In the genomic region with DNA sequence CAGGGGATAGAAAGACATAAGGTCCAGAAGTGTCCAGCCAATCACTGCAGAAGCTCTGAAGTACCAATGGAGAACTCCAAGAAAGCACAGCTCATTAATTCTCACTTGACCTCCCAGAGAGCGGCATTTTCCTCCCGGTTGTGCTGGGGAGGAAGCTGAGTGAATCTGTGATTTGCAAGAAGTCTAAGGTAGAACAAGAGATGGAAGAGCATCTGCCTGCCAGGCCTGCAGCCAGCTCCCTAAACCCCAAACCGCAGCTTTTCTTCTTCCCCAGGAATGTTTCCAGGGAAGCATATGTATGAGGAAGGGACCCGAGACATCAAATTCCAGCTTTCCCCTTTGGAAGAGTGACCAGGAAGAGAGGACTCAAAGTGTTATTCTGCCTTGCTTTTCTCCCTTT, we compare ENCODE assay signal across 10 mouse cellular contexts. TPM values are rescaled to one million over a fixed set of nuclear protein-coding genes. Genes with fewer than 3 reads are reported as not detected.
DNase-seq lines count a peak whose midpoint lies in the region; ATAC-seq and TF ChIP-seq lines count a peak whose summit lies in the region.
"Had no signal": no experiment of that assay in that cellular context is flagged by ENCODE, and none has a peak within 500 bp of the region (broad histone marks: within the 10 kb centered on the region; RNA-seq: fewer than 3 reads in every experiment).

No protein-coding gene starts in this region.

- H3K36me3 ChIP-seq in heart, embryonic 14.5 days (ENCODE audit: control insufficient read depth, insufficient read depth, low read length) = no peaks in the 10 kb centered on the region
- H3K36me3 ChIP-seq in hindbrain, embryonic 10.5 days = no peaks in the 10 kb centered on the region
- H3K36me3 ChIP-seq in midbrain, embryonic 13.5 days = no peaks in the 10 kb centered on the region

- peaks cover 11 to 17% of the 10 kb centered on the region in 2 experiments for H3K4me1 ChIP-seq in heart, embryonic 14.5 days (ENCODE audit: control insufficient read depth in 2 of 2, insufficient read depth in 2 of 2, low read length in 2 of 2)
- H3K4me1 ChIP-seq in hindbrain, embryonic 10.5 days (replicated peaks) = peaks cover 67% of the 10 kb centered on the region
- peaks cover 38% of the 10 kb centered on the region for H3K4me1 ChIP-seq in midbrain, embryonic 13.5 days (replicated peaks)

- H3K9me3 ChIP-seq in heart, embryonic 14.5 days (ENCODE audit: control insufficient read depth, low read length) = no peaks in the 10 kb centered on the region
- no peaks in the 10 kb centered on the region for H3K9me3 ChIP-seq in hindbrain, embryonic 10.5 days
- no peaks in the 10 kb centered on the region for H3K9me3 ChIP-seq in midbrain, embryonic 13.5 days
- H3K9me3 ChIP-seq: megakaryocyte, embryonic 14.5 days had no signal

- H3K4me3 ChIP-seq in heart, embryonic 14.5 days (ENCODE audit: control insufficient read depth in 1 of 2, insufficient read depth in 1 of 2, low read depth in 1 of 2, low read length in 2 of 2) = no peak overlapping the region
- peak overlapping the region; percentile 40 for H3K4me3 ChIP-seq in hindbrain, embryonic 10.5 days
- no peak overlapping the region for H3K4me3 ChIP-seq in midbrain, embryonic 13.5 days (replicated peaks)
- no peak overlapping the region for H3K4me3 ChIP-seq in layer of hippocampus, adult 2 months
- H3K4me3 ChIP-seq: left cerebral cortex, adult 2 months had no signal

- WGBS in heart, embryonic 14.5 days = 20% methylated on average over 4 of the region's 4 CpGs
- WGBS in hindbrain, embryonic 10.5 days = 1% methylated on average over 4 of the region's 4 CpGs
- WGBS in midbrain, embryonic 13.5 days = 0% methylated on average over 4 of the region's 4 CpGs

- TF ChIP-seq CTCF in layer of hippocampus, adult 2 months (conservative IDR thresholded peaks at IDR 0.05) = no peak

- DNase-seq in heart, postnatal 4 days = no peak
- DNase-seq in embryo, embryonic 10 days (ENCODE audit: low spot score) = peak; percentile 77
- peak; percentile 62 for DNase-seq in hindbrain, embryonic 10.5 days (ENCODE audit: low spot score)
- no peak for DNase-seq in layer of hippocampus, adult 2 months (ENCODE audit: low spot score in 2 of 2)
- no peak for DNase-seq in cerebellum, postnatal 4 days (ENCODE audit: low spot score in 2 of 2)
- DNase-seq in right cerebral cortex, postnatal 25 days = no peak

- H3K27ac ChIP-seq in heart, embryonic 14.5 days (replicated peaks in 1 of 2; ENCODE audit: control insufficient read depth in 1 of 2, insufficient read depth in 1 of 2, low read depth in 2 of 2, low read length in 2 of 2) = no peak overlapping the region
- peak overlapping the region; percentile 88 for H3K27ac ChIP-seq in hindbrain, embryonic 10.5 days
- peak overlapping the region; percentile 82 for H3K27ac ChIP-seq in midbrain, embryonic 13.5 days
- no peak overlapping the region for H3K27ac ChIP-seq in layer of hippocampus, adult 2 months
- H3K27ac ChIP-seq: left cerebral cortex, adult 2 months had no signal

- H3K9ac ChIP-seq in heart, embryonic 14.5 days (ENCODE audit: low read length) = no peak overlapping the region
- no peak overlapping the region for H3K9ac ChIP-seq in midbrain, embryonic 13.5 days (replicated peaks)

- no peak for ATAC-seq in heart, embryonic 14.5 days (ENCODE audit: insufficient number of reproducible peaks, insufficient read depth, low FRiP score, low read depth)
- ATAC-seq in midbrain, embryonic 13.5 days = no peak

- H3K4me2 ChIP-seq in heart, embryonic 14.5 days (ENCODE audit: low read length) = peak overlapping the region; percentile 16
- peak overlapping the region; percentile 51 for H3K4me2 ChIP-seq in midbrain, embryonic 13.5 days (replicated peaks)

- H3K27me3 ChIP-seq in heart, embryonic 14.5 days (ENCODE audit: control insufficient read depth, insufficient read depth, low read length) = no peaks in the 10 kb centered on the region; the same call in 1 of the 2 replicates
- no peaks in the 10 kb centered on the region for H3K27me3 ChIP-seq in hindbrain, embryonic 10.5 days (ENCODE audit: insufficient read depth, poor library complexity, severe bottlenecking)
- no peaks in the 10 kb centered on the region for H3K27me3 ChIP-seq in midbrain, embryonic 13.5 days

RNA-seq across cellular contexts. Expression of gene Nepro, which starts 35.6 kb away (rescaled TPM):
- 5.3 and 6.0 TPM in 2 replicates for polyA plus RNA-seq in heart, embryonic 14.5 days (2014; fragmentation: Nextera tagmentation; extraction: Ambion mirVana)
- total RNA-seq in heart, postnatal 4 days (2021) = 1 to 10 TPM; 6.9 to 7.0 TPM
- polyA plus RNA-seq in hindbrain, embryonic 10.5 days (2016; fragmentation: Nextera tagmentation; extraction: Ambion mirVana) = 8.8 and 14.9 TPM in 2 replicates
- polyA plus RNA-seq in midbrain, embryonic 13.5 days (2015; fragmentation: Nextera tagmentation; extraction: Ambion mirVana) = 5.6 and 6.0 TPM in 2 replicates
- 1 to 10 TPM; 5.7 to 6.5 TPM for total RNA-seq in layer of hippocampus, adult 2 months (2021)

RNA-seq across cellular contexts. Expression of gene Gtpbp8, which starts 57.7 kb away (rescaled TPM):
- 21.1 and 23.7 TPM in 2 replicates for polyA plus RNA-seq in heart, embryonic 14.5 days (2014; fragmentation: Nextera tagmentation; extraction: Ambion mirVana)
- 10 to 100 TPM; 12.4 to 16.9 TPM for total RNA-seq in heart, postnatal 4 days (2021)
- 27.7 and 30.5 TPM in 2 replicates for polyA plus RNA-seq in hindbrain, embryonic 10.5 days (2016; fragmentation: Nextera tagmentation; extraction: Ambion mirVana)
- 38.7 and 45.2 TPM in 2 replicates for polyA plus RNA-seq in midbrain, embryonic 13.5 days (2015; fragmentation: Nextera tagmentation; extraction: Ambion mirVana)
- total RNA-seq in layer of hippocampus, adult 2 months (2021) = 10 to 100 TPM; 29.6 to 31.9 TPM

Comparison
In these comparisons a context has a peak if more than half of its experiments do, and no peak if none do; other contexts are left out.
1. H3K27ac ChIP-seq: peak in hindbrain, embryonic 10.5 days (single experiment) and midbrain, embryonic 13.5 days (single experiment); none in heart, embryonic 14.5 days (0 of 2) and layer of hippocampus, adult 2 months (single experiment).
2. DNase-seq: peak in embryo, embryonic 10 days (single experiment) and hindbrain, embryonic 10.5 days (single experiment); none in heart, postnatal 4 days (single experiment), layer of hippocampus, adult 2 months (0 of 2), cerebellum, postnatal 4 days (0 of 2) and right cerebral cortex, postnatal 25 days (single experiment).